Mouse (Mus musculus) yolk sac, embryonic 10.5 days (tissue): Measurements from ENCODE around the gene Psmd1.
A peak's percentile ranks its signal among the peaks of the same experiment; 100 is the strongest.

Experiments
- DNase-seq: peaks from one replicate; pipeline ENCODE4 v3.0.0-alpha.2; 2017; ENCODE audit warnings: low spot score

Gene Psmd1

DNA sequence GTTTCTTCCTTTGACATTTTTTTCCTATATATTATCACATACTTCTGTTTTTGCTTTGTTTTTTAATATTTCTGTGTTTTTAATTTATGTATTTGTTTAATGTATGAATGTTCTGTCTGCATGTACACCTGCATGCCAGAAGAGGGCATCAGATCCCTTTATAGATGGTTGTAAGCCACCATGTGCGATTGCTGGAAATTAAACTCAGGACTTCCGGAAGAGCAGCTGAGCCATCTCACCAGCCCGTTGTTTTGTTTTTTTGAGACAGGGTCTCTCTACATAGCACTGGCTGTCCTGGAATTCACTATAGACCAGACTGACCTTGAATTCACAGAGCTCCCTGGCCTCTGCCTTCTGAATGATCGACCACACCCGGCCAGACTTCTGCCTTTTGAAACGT lies 1.7 kb upstream of the Psmd1 start:
- DNase-seq = no peak

DNA sequence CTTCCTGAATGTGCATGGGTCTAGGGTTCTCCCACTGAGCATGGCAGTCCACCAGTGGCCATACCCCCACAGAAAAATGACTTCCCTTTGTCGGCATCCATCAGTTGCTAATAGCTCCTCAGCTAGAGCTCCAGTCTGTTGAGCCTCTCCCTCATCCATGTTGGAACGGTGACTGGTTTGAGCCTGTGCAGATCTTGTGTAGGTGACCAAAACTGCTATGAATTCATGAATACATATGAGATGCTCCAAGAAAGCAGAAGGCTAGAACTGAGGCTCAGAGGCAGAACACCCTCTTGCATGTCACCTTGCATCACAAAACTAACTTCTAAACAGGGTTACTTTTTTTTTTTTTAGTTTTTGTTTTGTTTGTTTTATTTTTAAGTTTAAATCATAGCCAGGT lies 12.4 kb downstream of the Psmd1 start:
- no peak for DNase-seq

DNA sequence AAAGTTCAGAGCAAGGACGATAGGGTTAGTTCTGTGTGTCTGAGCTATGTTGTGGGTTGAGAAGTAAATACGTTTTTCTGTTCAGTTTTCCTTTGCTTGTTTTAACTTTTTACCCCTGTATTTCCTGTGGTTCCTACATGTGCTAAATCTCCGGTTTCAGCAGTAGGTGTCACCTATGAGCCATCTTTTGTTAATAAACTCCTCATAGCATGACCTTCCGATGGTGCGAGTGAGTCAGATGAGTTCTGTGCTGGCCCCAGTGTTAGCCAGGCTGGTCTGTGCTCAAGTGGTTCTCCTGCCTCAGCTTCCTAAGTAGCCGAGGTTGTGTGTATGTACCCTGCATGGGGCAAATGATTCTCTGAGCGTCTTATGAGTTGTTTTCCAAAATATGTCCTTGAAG lies 30.2 kb downstream of the Psmd1 start:
- DNase-seq = no peak

DNA sequence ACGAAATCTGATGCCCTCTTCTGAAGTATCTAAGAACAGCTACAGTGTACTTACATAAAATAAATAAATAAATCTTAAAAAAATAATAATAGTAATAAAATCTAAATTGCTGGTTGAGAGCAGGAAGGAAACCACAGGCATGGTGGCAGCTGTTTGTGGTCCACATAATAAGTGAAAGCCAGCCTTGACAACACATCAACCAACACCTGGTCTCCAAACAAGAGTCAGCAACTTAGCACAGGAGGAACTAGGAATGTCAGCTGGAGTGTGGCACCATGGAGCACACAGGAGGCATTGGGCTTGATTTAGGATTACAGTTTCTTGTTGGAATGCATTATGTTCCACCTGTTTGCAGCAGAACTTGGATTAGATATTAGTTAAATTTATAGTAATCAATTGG lies 40.9 kb downstream of the Psmd1 start:
- DNase-seq = no peak

DNA sequence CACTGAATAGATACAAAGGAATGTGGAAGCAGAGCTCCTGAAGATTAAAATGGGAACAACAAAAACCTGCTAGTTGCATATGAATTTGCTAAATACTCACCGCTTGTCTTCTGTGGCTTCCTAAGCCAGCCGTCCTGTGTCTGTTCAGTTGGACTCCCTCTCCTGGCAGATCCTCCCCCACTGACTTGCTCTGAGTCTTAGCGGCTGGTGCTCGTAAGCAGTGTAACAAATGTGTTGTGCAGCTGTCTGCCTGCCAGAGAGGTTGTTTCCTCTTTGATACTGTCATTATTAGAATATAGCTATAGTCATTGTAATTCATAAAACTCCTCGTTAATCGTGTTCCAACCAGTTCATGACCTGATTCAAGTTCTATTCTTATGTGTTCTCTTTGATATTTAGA lies 47.6 kb downstream of the Psmd1 start, which contains the start of gene Htr2b:
Gene Htr2b, minus strand, starts transcription at position 192 of the 400 bp plus-strand sequence.
- no peak for DNase-seq

DNA sequence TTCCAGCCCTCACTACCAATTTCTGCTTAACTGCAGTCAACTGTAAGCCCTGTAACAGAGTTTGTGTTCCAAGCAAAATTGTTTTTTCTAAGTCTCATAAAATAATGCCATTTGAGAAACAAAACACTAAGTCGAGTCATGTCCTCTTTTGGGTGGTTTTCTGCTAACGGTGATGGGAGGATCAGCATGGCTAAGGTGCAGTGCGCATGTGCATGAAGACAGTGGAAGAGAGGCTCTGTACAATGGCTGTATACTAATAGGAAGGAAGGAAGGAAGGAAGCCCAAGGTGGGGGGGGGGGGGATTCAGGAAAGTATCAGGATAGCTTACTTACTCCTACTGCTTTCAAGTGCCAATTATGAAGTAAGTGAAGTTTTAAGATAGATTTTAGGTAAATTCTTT lies 50.0 kb downstream of the Psmd1 start:
- no peak for DNase-seq

DNA sequence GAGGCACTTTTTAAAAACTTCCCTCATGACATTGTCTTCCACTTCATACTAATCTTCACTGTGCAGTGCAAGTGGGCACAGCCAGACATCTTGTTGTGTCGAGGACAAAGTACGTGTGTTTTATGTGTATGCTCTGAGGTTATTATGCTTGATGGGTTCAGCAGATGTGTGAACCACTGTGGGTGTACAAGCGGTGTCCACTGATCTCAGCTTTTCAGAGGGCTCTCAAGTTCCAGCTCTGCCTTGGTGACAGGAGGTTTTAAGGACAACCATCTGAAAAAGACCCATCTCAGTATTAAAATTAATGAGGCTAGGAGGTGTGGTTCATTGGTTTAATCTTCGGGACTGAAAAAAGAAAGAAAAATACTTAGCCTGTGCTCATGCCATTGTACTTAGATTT lies 55.4 kb downstream of the Psmd1 start:
- no peak for DNase-seq

DNA sequence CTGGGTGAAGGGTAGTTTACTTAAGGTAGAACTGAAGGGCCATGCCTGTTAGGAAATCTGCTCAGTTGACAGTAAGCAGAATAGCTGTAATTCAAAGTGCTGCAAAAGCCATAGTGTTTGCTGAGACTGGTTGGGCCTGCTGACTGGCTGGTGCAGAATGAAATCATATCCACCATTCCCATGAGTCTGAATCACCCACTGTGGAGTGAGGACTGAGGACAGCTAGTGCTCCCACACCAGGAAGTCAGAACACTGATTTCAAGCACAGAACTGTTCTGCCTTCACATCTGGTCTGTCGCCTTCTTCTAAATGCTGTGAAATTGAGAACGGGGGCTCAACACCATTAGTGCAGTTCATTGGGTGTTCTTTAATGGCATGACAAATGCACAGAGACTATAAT lies 61.8 kb downstream of the Psmd1 start:
- no peak for DNase-seq

DNA sequence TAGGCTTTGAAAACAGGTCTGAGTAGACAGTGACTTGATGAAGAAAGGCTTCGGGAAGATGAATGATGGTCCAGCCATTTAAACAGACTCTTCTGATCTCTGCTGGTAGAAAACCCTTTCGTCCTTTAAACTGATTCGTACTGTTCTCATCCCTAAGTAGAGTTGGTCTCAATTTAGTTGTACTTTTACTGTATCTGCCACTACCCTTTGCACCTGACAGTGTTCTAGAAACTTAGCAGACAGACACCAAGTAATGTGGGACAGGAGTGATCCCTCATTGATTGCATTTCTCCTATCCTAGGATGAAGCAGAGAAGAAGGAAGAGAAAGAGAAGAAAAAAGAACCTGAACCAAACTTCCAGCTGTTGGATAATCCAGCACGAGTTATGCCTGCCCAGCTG lies 69.2 kb downstream of the Psmd1 start, which contains the start of gene Gm21972:
Gene Gm21972, plus strand, starts transcription at position 301 of the 400 bp plus-strand sequence.
- no peak for DNase-seq

DNA sequence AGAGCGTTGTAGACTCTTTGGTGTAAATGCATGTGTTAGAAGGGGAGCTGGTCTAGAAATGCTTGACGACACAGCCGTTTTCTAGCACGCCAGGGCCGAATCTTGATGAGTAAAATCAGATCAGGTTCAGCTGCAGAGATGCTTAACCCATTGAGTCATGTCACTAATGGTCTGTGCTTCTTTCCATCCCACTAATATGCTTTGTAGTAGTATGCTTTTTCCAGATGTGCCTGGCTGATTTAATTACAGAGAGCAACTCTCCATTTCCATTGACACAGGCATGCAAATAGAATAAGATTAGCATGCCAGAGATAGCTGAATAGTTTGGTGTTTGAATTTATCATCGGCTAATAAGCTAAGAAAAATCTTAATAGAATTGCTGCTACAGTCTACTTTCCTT lies 71.1 kb downstream of the Psmd1 start:
- no peak for DNase-seq

DNA sequence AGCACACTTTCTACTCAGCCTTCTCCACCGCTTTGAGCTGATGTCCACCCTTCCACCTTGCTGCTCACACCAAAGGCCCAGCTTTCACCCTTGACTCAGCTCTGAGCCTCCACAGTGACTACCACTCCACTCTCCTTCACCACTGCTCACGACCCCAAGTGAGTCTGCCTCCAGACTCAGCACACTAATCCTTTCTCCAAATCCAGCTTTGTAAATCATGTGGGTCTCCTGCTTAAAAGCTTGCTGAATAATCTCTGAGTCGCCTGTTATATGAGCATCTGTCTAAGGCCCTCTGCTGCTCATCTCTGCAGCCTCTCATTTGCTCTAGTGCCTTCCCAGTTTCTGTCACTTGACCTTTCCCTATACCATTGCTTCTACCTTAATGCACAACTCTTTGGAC lies 76.9 kb downstream of the Psmd1 start:
- DNase-seq = no peak

DNA sequence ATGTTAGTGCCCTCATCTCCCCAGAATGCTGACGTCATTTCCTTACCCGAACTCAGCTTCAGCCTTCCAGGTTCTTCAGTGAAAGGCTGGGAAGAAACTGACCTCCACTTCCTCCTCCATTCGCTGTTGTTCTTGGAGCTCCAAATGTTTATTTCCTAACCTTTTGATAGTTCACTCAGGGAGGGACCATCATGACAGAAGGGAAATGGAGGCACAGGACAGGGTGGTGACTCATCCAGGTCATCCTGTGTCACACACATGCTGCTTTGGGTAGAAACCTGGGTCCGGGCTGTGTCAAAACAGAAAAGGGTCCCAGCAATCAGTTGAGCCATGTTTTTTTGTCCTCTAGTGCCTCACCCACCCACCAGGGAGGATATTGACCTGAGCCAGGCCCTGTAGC lies 79.0 kb downstream of the Psmd1 start:
- no peak for DNase-seq

DNA sequence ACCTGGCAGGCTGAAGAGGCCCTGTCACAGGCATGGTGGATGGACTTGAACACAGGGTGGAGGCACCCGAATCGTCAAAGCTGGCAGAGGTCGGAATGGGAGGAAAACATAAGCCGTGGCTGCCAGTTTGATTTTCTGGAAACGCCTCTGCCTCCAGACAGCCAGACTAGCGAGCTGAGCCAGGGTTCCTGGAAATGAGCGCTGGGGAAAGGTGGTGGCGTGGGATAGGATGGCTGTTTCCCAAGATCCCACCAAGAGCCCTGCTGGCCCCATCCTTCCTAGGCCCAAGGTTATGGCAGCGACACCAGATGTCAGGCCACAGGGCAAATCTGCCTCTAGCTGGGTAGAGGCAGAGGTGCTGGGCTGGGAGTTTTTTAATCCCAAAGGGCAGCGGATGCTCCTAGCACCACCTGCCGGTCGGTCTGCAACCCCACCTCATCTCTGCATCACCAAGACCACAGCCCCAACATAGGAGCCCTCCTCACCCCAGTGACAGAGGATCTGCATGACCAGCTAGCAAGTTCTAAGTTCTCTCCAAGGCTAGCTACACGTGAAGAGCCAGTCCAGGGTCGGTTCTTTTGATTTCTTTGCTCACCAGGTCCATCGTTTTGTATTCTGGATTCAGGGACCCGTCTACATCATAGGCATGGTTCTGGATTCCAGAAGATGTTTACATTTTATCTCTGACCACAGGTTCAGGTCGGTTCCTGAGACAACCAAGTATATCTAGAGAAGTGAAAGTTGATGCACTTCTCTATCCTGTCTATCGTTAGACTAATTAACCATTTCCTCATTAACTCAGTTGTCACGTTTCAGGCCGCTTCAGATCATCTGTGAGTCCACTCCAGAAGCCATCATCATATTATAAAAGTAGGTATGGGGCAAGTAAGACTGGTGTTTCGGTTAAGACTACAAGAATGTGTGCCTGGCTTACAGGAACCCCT lies 80.1 kb downstream of the Psmd1 start:
- no peak for DNase-seq

DNA sequence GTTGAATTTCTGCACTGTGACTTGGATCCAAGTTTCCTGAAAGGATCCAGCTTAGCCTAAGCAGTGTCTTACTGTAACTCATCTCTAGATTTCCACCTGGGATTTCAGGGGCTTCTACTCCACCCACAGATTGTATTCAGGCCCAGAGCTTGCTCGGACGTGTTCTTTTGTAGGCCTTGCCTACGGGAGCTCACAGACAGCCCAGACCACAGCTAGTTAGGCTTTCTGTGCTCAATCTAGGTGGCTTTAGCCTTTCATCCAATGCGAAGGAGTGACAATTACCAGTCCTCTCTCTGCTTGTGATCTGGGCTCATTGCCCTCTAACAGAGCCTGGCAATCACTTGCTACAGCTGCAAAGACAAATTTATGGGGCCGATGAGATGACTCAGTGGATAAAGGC lies 82.1 kb downstream of the Psmd1 start:
- DNase-seq = no peak

DNA sequence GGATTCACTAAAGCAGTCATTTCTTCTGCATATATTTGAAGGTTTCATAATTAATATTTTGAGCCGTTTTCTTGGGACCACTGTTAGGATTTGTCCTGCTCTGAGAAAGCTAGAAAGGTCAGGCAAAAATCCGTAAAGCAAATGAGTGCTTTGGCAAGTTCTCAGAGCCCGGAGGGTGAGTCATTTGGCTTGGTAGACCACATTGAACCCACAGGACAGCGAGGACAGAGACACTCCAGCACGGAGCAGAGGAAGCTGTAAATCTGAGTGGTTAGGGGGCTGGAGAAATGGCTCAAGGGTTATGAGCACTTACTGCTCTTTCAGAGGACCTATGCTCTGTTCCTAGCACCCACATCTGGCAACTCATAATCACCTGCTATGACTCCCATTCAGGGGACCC lies 83.4 kb downstream of the Psmd1 start:
- DNase-seq = no peak

DNA sequence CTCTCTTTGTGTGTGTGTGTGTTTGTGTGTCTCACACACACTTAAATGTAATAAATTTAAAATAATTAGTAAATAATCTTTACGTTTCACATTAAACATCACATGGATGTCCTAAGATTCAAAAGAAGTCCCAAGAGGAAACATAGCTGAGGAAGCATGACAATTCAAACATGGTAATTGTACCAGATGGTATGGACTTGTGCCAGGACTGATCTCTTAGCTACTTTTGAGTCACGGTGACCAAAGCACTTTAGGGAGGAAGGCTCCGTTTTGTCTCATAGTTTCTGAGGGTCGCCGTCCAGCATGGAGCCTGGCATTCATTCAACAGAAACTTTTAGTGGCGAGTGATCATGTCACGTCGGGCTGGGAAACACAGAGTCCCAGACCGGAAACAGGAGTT lies 84.0 kb downstream of the Psmd1 start:
- no peak for DNase-seq

DNA sequence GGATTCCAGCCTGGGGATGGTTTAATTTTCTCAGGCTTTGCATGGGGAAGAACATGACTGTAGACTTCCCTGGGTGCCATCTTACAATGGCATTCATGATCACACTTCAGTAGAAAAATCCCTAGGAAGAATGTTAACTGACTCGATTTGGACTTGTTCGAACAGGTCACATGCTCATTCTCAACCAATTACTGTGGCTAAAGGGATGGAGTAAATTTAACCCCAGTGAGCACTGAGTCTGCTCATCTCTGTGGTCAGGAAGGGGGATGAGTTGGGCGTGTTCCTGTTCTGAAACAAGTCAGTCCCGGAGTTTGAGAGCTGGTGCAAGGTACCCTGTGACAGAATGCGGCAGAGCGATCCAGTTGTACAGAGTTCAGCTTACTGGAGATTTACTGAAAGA lies 86.7 kb downstream of the Psmd1 start:
- no peak for DNase-seq

DNA sequence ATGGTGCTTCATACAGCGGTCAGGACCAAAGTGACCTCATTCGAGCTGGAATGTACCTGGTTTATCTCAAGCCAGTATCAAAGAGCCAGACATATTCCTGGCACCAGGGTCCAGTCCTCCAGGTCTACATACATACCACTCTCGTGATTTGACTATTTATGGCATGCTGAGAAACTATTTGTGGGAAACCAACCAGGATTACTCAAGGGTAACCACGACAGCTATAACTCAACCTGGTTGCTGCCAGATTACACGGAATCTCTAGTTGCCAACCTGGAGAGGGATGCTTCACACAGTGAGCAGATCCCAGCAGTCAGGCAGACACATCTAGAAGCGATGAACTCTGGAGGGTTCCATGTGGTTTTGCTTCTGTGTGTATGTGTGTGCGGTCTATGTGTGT lies 87.2 kb downstream of the Psmd1 start:
- no peak for DNase-seq

DNA sequence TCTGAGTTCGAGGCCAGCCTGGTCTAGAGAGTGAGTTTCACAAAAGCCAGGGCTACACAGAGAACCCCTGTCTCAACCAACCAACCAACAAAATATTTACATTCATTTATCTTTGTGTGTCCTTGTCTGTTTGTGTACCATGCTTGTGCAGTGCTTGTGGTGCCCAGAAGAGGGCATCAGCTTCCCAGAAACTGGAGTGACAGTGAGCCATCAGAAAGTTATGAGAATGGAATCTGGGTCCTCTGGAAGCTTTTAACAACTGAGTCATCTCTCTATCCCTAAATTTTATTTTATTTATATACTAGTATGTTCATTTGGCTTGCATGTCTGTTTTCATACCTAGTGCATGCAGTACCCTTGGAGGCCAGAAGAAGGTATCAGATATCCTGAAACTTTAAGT lies 88.4 kb downstream of the Psmd1 start:
- no peak for DNase-seq

DNA sequence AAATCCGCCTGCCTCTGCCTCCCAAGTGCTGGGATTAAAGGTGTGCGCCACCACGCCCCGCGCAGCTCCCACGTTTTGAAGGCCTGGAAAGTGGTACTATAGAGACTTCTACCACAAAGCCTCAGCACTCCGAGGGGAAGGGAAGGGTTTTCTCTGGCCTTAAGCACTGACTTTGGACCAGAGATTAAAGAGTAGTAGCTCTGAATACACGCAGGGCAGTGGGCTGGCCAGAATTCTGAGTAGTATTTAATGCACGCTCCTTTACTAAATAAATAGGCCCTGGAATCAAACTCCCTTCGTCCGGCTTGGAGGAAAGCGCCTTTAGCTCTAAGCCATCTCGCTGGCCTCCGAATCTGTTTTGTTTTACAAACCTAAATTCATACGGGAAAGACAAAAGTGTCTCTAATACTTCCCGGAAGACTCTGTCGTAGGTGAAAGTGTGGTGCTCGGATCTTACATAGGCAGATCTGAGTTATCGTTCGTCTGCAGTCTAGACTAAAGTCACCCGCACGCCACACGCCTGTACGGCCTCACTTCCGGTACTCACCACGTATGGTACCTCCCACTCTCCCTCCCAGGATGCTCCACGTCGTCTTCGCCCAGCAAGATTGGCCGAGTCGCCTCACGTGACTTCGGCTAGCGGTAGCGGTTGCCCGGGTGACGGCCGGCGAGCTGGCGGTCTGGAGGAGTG lies 90.1 kb downstream of the Psmd1 start, which contains the start of gene Armc9:
Gene Armc9, plus strand, starts transcription at position 648 of the 691 bp plus-strand sequence.
- DNase-seq = peak; percentile 96

DNA sequence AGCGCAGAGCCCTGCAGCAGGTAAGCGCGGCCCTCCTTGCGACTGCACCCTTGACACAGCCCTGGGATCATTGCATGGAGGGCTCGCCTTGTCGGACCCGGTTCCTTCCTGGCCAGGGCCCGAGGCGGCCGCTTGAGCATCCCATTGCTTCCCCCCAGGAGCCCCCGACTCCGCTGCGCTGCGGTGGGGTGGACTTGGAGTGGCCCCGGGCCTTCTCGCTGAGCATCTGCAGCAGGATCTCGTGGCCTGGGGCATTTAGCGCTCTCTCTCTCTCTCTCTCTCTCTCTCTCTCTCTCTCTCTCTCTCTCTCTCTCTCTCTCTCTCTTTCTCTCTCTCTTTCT lies 90.6 kb downstream of the Psmd1 start:
- DNase-seq = no peak

DNA sequence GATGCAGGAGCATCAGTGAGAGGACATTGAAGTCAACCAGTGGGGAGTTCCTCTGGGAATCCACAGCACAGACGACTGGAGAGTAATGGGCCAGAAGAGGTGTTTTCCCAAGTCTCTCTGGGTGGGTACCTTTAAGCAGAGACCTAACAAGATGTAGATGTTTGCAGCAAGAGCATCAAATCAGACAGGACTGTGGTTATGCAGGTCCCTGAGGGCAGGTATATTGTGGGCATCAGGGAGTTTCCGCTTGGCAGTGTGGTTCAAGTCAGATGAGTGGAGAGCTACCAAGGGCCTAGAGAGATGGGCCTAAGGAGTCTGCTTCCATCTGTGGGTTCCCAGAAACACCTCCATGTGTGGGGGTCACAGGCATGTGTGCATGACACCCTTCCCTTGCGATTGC lies 91.9 kb downstream of the Psmd1 start:
- no peak for DNase-seq

DNA sequence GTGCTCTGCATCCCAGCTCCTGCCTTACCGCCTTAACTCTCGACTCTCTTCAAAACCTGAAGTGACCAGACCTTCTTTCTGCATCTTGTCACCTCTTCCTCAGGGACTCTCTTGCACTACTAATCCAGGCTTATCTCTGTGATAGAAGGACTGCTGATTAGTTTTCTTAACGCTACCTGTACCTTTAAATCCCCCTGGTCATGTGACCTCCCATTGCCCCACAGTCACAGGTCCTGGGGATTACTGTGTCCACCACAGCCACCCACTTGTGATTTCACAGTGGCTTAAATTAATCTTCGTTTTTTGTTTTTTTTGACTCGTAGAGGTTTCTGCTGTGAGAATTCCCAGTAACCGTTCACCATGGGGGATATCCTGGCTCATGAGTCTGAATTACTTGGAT lies 92.4 kb downstream of the Psmd1 start:
- no peak for DNase-seq
